Mouse (Mus musculus): Measurements from ENCODE around the gene Pnn. TPM values are rescaled to one million over a fixed set of nuclear protein-coding genes. Genes with fewer than 3 reads are reported as not detected.

The Pnn gene
- 106 and 118 TPM in 2 replicates for polyA plus RNA-seq (2016; fragmentation: Nextera tagmentation; extraction: Ambion mirVana)

DNA sequence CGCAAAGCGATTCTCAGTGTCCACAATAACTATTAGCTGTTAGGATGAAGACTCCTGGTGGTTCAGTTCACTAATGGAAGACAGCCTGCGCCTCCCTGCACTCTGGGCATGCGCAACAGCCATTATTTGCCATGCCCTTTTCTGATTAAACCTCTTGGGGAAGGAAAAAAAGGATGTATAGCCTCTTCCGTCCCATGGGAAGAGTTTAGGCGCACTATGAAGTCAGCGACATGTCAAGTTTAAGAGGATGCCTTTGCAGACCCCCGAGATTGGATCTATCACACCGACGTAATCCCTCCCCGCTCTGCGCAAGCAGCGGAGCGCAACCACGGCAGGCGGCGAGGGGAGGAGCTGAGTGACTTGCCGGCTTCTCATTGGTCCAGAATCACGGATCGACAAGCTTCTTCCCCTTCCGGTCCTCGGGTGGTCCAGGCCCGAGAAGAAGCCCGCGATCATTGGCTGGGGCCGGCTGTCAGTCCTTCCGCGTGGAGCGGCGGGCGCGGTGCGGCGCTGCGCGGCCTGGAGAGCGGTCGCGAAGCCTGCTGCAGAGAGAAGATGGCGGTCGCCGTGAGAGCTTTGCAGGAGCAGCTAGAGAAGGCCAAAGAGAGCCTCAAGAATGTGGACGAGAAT, at the start of gene Pnn:
Pnn (plus strand) TSS at position 437 of the 630 bp plus-strand sequence.
- peaks cover 32% of the 10 kb centered on the region for H3K36me3 ChIP-seq
- WGBS, result 1% methylated on average over 39 of the region's 43 CpGs
- H3K4me3 ChIP-seq, result peak within 1 kb of the TSS; percentile 97
- peak; percentile 99 for ATAC-seq (ENCODE audit: low FRiP score)
- H3K9ac ChIP-seq, result peak within 1 kb of the TSS; percentile 98
- H3K4me1 ChIP-seq, result peaks cover 11% of the 10 kb centered on the region
- peak within 1 kb of the TSS; percentile 89 for H3K4me2 ChIP-seq (replicated peaks)
- H3K27ac ChIP-seq, result peak within 1 kb of the TSS; percentile 90
- 0 out of 2 replicates have a peak, but pooled peaks cover 3% of the 10 kb centered on the region for H3K27me3 ChIP-seq
- no peaks in the 10 kb centered on the region for H3K9me3 ChIP-seq (replicated peaks)

DNA sequence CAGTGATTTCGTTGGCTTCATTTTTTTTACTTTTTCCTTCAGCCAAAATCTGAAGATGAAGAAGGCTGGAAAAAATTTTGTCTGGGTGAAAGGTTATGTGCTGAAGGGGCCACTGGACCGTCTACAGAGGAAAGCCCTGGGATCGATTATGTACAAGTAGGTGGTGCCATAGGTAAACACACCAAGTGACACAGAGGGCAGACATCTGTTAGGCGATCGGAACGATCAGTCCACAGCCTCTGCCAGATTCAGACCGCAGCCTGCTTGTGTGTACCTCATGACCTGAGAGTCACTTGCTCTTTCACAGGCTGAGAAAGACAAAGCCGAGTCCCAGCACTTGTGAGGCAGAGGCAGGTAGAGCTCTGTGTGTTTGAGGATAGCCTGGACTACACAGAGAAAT, 48.7 kb upstream of the Pnn start:
- Histone ChIP-seq H3K4me1 (no peaks in the 10 kb centered on the region), H3K9ac (no peak overlapping the region), H3K27ac (no peak overlapping the region), H3K27me3 (no peaks in the 10 kb centered on the region), H3K36me3 (peaks cover 33% of the 10 kb centered on the region), H3K4me3 (no peak overlapping the region), H3K4me2 (replicated peaks) (no peak overlapping the region), H3K9me3 (replicated peaks) (no peaks in the 10 kb centered on the region)
- whole genome bisulfite sequencing, result 89% methylated on average over 8 of the region's 8 CpGs
- no peak for ATAC-seq (ENCODE audit: low FRiP score)

DNA sequence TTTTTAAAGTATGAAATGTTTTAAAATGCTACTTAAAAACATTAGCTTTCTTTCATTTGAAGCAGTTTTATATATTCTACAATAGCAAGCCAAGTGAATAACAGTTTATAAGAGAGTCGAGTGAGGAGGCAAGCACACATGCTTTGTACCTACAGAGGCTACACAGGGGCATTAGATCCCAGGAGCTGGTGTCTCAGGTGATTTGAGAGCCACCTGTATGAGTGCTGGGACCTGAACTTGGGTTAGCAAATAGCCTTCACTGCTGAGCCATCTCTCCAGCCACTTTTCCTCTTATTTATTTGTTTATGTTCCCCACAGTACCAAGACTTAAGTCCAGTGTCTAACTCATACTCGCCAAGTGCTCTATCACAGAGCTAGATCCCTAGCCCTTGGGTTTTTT, 46.8 kb upstream of the Pnn start:
- H3K9me3 ChIP-seq (replicated peaks), result no peaks in the 10 kb centered on the region
- 85% methylated on average over 2 of the region's 2 CpGs for WGBS
- ATAC-seq (ENCODE audit: low FRiP score), result no peak
- H3K27me3 ChIP-seq, result no peaks in the 10 kb centered on the region
- H3K36me3 ChIP-seq, result peaks cover 40% of the 10 kb centered on the region
- H3K9ac ChIP-seq, result no peak overlapping the region
- H3K4me1 ChIP-seq, result no peaks in the 10 kb centered on the region
- H3K4me3 ChIP-seq, result no peak overlapping the region
- H3K4me2 ChIP-seq (replicated peaks), result no peak overlapping the region
- H3K27ac ChIP-seq, result no peak overlapping the region

DNA sequence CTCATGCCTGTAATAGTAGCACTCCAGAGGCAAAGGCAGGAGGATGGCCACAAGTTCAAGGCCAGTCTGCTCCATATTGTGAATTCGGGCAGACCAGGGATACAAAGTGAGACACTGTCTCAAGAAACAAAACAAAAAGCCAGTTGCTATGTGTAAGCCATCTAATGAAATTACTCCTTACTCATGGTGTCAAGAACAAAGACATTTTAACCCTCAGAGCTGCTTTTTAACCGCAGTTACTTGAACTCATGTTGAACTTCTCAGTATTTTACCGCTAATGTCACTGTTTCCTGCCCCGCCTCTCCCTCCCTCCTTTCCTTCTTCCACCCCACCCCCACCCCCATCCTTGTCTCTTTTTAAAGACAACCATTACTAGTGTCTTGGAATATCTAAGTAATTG, 45.4 kb upstream of the Pnn start:
- ATAC-seq (ENCODE audit: low FRiP score), result no peak
- no peaks in the 10 kb centered on the region for H3K4me1 ChIP-seq
- WGBS, result 90% methylated on average over 4 of the region's 4 CpGs
- H3K9me3 ChIP-seq (replicated peaks), result no peaks in the 10 kb centered on the region
- no peak overlapping the region for H3K4me3 ChIP-seq
- no peak overlapping the region for H3K27ac ChIP-seq
- peaks cover 49% of the 10 kb centered on the region for H3K36me3 ChIP-seq
- H3K9ac ChIP-seq, result no peak overlapping the region
- H3K4me2 ChIP-seq (replicated peaks), result no peak overlapping the region
- H3K27me3 ChIP-seq, result no peaks in the 10 kb centered on the region

DNA sequence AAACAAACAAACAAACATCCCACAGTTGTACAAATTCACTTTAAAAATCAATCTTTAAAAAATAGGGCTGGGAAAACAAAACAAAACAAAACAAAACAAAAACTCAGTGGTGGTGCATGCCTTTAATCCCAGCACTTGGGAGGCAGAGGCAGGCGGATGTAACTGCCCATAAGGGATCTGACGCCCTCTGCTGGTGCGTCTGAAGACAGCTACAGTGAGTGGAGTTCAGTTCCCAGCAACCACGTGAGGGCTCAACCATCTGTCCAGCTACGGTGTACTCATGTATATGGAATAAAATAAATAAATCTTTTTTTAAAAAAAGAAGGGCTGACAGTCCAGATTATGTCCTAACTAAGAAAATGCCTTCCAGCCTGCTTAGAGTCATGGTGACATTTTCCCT, 34.6 kb upstream of the Pnn start:
- no peak overlapping the region for H3K9ac ChIP-seq
- no peak overlapping the region for H3K4me2 ChIP-seq (replicated peaks)
- peaks cover 8% of the 10 kb centered on the region for H3K36me3 ChIP-seq
- WGBS, result 76% methylated on average over 5 of the region's 5 CpGs
- H3K9me3 ChIP-seq (replicated peaks), result no peaks in the 10 kb centered on the region
- H3K27ac ChIP-seq, result no peak overlapping the region
- no peak for ATAC-seq (ENCODE audit: low FRiP score)
- H3K4me1 ChIP-seq, result no peaks in the 10 kb centered on the region
- no peak overlapping the region for H3K4me3 ChIP-seq
- no peaks in the 10 kb centered on the region for H3K27me3 ChIP-seq

DNA sequence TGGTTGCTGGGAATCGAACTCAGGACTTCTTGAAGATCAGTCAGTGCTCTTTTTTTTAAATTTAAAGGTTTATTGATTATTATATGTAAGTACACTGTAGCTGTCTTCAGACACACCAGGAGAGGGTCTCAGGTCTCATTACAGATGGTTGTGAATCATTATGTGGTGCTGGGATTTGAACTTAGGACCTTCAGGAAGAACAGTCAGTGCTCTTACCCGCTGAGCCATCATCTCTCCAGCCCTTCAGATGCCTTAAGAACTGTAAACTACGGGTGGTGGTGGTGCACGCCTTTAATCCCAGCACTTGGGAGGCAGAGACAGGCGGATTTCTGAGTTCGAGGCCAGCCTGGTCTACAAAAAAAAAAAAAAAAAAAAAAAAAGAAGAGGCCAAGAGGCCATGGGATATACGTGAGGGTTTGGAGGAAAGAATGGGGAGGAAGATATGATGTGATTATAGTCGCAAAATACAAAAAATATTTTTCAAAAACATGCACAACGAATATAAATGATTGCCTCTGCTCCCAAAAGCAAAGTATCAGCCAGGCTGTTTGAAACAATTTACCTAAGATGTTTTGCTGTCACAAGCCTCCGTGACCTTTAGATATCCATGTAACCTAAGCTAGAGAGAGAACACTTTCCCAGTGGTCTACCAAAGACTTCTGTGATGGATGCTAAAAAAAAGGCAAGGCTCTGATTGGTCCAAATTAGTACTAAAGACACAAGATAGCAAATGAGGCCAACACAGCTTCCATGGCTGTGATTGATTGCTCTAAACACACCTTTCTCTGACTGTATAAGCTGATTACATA, 27.3 kb upstream of the Pnn start:
- WGBS, result 68% methylated on average over 10 of the region's 10 CpGs

DNA sequence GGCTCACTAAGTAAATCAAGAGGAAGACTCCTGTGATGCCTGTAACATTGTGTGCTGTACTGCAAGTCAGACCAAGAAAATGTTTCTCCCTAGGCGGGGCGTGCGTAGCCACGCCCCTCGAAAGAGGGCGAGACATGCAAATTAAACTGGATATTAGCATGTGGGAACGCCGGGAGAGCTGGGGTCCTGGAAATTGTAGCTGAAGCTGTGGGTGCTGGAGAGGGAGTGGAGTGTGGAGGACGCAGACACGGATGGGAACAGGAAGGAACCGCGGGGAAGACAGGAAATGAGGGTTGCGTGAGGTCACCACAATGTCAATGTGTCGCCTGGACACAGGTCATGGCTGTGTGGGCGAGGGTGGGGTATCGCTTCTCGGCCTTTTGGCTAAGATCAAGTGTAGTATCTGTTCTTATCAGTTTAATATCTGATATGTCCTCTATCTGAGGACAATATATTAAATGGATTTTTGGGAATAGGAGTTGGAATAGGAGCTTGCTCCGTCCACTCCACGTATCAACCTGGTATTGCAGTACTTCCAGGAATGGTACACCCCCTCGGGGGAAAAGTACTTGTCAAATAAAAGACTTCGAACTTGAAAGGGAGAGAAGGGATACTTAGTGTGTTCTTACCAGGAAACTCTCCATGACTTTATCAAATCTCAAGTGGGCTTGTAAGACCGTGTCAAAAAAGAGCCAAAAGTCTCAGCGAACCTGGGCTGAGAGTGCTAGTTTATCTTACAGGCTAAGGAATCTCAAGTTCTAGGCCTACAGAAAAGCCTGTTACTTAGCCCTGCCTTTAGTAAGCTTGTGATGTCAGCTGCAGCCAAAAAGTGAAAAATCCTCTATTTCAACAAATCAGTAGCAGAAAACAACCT, 26.5 kb upstream of the Pnn start:
- 3% methylated on average over 23 of the region's 23 CpGs for WGBS
- peak; percentile 74 for ATAC-seq (ENCODE audit: low FRiP score)
- H3K4me3 ChIP-seq, result no peak overlapping the region
- peak overlapping the region; percentile 37 for H3K27ac ChIP-seq
- peak overlapping the region; percentile 17 for H3K4me2 ChIP-seq (replicated peaks)
- H3K27me3 ChIP-seq, result no peaks in the 10 kb centered on the region
- H3K36me3 ChIP-seq, result peaks cover 31% of the 10 kb centered on the region
- no peaks in the 10 kb centered on the region for H3K9me3 ChIP-seq (replicated peaks)
- H3K4me1 ChIP-seq, result no peaks in the 10 kb centered on the region
- no peak overlapping the region for H3K9ac ChIP-seq

More for the DNA sequence above, 27.3 kb upstream of the Pnn start:
- no peak overlapping the region for H3K4me3 ChIP-seq
- H3K27ac ChIP-seq, result peak overlapping the region; percentile 37
- H3K9me3 ChIP-seq (replicated peaks), result no peaks in the 10 kb centered on the region
- H3K27me3 ChIP-seq, result no peaks in the 10 kb centered on the region
- no peak; the same call in 1 of the 2 replicates for ATAC-seq (ENCODE audit: low FRiP score)
- H3K9ac ChIP-seq, result no peak overlapping the region
- no peaks in the 10 kb centered on the region for H3K4me1 ChIP-seq
- peaks cover 22% of the 10 kb centered on the region for H3K36me3 ChIP-seq
- peak overlapping the region; percentile 17 for H3K4me2 ChIP-seq (replicated peaks)

DNA sequence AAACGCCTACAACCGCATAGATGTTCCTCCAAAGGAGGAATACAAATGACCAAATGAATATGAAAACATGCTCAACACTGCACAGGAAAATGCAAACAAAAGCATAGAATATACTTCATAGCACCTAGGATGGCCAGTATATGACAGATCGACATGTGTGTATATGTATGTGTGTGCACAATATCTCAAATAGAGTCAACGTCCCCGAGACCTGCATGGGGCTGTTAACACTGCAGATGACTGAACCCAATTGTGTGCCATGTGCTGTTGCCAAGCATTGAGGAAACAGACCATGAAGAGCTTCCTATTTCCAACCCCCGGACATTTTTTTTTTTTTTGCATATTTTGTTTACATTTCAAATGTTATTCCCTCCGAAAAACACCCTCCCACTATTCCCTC, 25.8 kb upstream of the Pnn start:
- H3K27ac ChIP-seq, result no peak overlapping the region
- no peak overlapping the region for H3K4me2 ChIP-seq (replicated peaks)
- ATAC-seq (ENCODE audit: low FRiP score), result 0 out of 2 replicates have a peak, but pooled peaks have one; percentile 60
- no peaks in the 10 kb centered on the region for H3K9me3 ChIP-seq (replicated peaks)
- H3K36me3 ChIP-seq, result peaks cover 36% of the 10 kb centered on the region
- no peaks in the 10 kb centered on the region for H3K27me3 ChIP-seq
- no peak overlapping the region for H3K4me3 ChIP-seq
- no peaks in the 10 kb centered on the region for H3K4me1 ChIP-seq
- no peak overlapping the region for H3K9ac ChIP-seq
- 43% methylated on average over 7 of the region's 7 CpGs for WGBS

DNA sequence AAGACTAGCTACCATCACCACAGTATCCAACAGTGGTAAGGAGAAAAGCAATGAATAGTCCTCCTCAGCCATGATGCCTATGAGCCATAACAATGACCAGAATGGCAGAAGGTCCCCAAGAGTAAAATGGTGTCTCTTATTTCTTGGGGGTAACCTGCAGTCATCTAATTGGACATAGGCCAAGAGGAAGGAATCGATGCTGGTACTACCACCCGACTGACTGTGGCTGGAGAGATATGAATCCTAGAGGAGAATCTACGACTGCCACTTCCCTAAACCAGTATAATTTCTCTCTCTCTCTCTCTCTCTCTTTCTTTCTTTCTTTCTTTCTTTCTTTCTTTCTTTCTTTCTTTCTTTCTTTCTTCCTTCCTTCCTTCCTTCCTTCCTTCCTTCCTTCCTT, 14.2 kb upstream of the Pnn start:
- H3K4me3 ChIP-seq, result no peak overlapping the region
- H3K36me3 ChIP-seq, result peaks cover 19% of the 10 kb centered on the region
- no peaks in the 10 kb centered on the region for H3K9me3 ChIP-seq (replicated peaks)
- H3K27ac ChIP-seq, result no peak overlapping the region
- H3K27me3 ChIP-seq, result no peaks in the 10 kb centered on the region
- no peak overlapping the region for H3K9ac ChIP-seq
- 100% methylated on average over 3 of the region's 3 CpGs for WGBS
- no peak overlapping the region for H3K4me2 ChIP-seq (replicated peaks)
- H3K4me1 ChIP-seq, result no peaks in the 10 kb centered on the region
- no peak for ATAC-seq (ENCODE audit: low FRiP score)

DNA sequence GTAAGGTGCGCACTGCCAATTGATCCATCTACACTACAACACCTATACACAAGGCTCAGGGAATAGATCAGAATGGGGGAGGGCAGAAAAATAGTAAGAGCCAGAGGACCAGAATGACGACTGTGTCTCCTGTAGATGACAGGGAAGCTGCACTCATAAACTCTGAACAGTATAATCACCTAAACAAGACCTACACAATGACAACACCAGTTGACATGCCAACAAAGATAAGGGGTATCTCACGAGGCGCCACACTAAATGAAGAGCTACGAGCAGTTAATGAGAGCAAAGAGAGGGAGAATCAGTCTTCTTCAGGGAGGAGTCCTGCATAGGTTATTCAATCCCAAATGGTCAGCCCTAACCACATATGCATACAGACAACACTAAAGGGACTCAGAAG, 13.5 kb upstream of the Pnn start:
- ATAC-seq (ENCODE audit: low FRiP score), result no peak
- Histone ChIP-seq H3K9ac (no peak overlapping the region), H3K9me3 (replicated peaks) (no peaks in the 10 kb centered on the region), H3K27me3 (no peaks in the 10 kb centered on the region), H3K4me1 (no peaks in the 10 kb centered on the region), H3K27ac (no peak overlapping the region), H3K4me3 (no peak overlapping the region), H3K36me3 (peaks cover 20% of the 10 kb centered on the region), H3K4me2 (replicated peaks) (no peak overlapping the region)
- WGBS, result 93% methylated on average over 5 of the region's 5 CpGs

DNA sequence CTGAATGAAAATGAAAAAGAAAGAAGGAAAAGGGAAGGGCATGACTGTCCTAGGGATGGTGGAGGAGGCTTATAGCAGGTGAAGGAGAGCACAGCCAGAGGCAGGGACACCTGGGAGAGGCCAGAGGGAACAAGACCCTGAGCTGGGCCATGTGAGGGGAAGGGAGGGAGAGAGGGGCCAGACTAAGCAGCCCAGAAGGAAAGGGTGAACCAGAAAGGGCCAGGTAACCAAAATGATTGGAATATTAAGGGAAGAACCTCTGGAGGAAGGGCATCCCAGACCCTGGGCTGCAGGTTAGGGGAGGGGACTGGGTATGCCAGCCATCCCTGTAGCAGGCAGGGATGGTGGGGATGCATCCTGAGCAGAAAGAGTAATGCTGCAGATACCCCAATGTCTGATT, 12.7 kb upstream of the Pnn start:
- peaks cover 1% of the 10 kb centered on the region; the same call in 1 of the 2 replicates for H3K4me1 ChIP-seq
- peaks cover 20% of the 10 kb centered on the region for H3K36me3 ChIP-seq
- no peaks in the 10 kb centered on the region for H3K9me3 ChIP-seq (replicated peaks)
- no peak overlapping the region for H3K4me3 ChIP-seq
- no peak overlapping the region for H3K4me2 ChIP-seq (replicated peaks)
- no peak for ATAC-seq (ENCODE audit: low FRiP score)
- H3K27me3 ChIP-seq, result no peaks in the 10 kb centered on the region
- no peak overlapping the region for H3K27ac ChIP-seq
- no peak overlapping the region for H3K9ac ChIP-seq

DNA sequence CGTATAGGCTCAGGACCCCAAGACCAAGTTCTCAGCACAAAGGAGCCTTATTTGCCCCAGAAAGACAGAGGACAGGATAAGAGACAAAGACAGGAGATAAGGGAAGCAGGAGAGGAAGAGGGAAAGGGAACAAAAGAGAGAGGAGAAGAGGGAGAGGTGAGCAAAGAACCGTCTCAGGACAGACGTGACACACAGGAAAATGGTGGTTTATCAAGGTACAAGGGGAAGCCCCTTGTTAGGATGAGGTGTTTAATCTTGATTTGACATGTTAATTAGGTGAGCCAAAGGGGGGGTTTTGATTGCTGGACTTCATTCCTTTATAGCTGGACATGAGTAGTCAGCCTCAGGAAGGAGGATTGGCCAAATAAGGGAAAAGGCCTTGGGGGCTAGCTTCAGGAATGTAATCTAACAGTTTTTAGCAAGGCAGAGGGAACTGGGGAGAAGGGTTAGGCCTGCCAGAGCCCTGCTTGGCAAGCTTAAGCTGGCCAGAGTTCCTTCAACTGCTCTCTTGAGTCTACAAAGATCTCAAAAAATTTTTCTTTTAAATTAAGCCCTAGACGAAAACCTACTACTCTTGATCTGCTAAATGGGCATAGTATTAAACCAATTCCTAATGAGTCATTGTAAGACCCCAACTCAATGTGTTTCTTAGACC, 11.4 kb upstream of the Pnn start:
- H3K4me3 ChIP-seq, result no peak overlapping the region
- no peak overlapping the region for H3K4me2 ChIP-seq (replicated peaks)
- H3K9ac ChIP-seq, result no peak overlapping the region
- no peaks in the 10 kb centered on the region for H3K27me3 ChIP-seq
- H3K27ac ChIP-seq, result no peak overlapping the region
- peaks cover 11% of the 10 kb centered on the region for H3K4me1 ChIP-seq
- ATAC-seq (ENCODE audit: low FRiP score), result no peak
- 89% methylated on average over 4 of the region's 4 CpGs for WGBS
- peaks cover 20% of the 10 kb centered on the region for H3K36me3 ChIP-seq
- no peaks in the 10 kb centered on the region for H3K9me3 ChIP-seq (replicated peaks)

Data from hindbrain, embryonic 12.5 days (tissue).